Mouse (Mus musculus) heart, embryonic 15.5 days (tissue): ENCODE results near the gene Scarf1. TPM values are rescaled to one million over a fixed set of nuclear protein-coding genes. Genes with fewer than 3 reads are reported as not detected.

ENCODE experiments used
- microRNA counts: library from miRNA; unstranded; fragments of <30 nt; microRNA quantifications from one replicate; lab custom pipeline; 2016
- microRNA-seq: library from miRNA; unstranded; fragments of <30 nt; microRNA quantifications from one replicate; pipeline ENCODE4, GENCODE M21; 2016
- polyA plus RNA-seq: library from polyadenylated mRNA; unstranded; fragments of >200 nt; fragmentation: Nextera tagmentation; extraction: Ambion mirVana; gene quantifications from 2 replicates; pipeline ENCODE4 v1.2.1, GENCODE M21; 2015

Scarf1 gene
- polyA plus RNA-seq, 1 experiment from 2014 or later = 10.4 TPM

MicroRNA genes within 50 kb of the gene (microRNA counts, 519-probe panel; counts per million panel counts)
- microRNA mmu-miR-22 (lab: Ali Mortazavi, UCI) = 4,331 counts per million, percentile 94 among the panel's probes with 10 or more counts

Small RNA genes lying within 50 kb of the gene (microRNA-seq; reads per million reads assigned to microRNA genes)
- gene Mir22 (9,834 reads per million, percentile 95 among the genes with 10 or more reads in this experiment), gene Mir3971 (not detected)

Other genes with a start within 250 kb of the Scarf1 start
- 83.6 and 86.2 TPM in 2 replicates for gene Rpa1, start 165.2 kb upstream of the Scarf1 start, polyA plus RNA-seq
- 12.3 and 13.4 TPM in 2 replicates for gene Smyd4, start 165.1 kb upstream of the Scarf1 start, polyA plus RNA-seq
- 34.7 and 54.2 TPM in 2 replicates for gene Serpinf1, start 90.8 kb upstream of the Scarf1 start, polyA plus RNA-seq
- 0.35 and 4.3 TPM in 2 replicates for gene Serpinf2, start 73.9 kb upstream of the Scarf1 start, polyA plus RNA-seq
- 3.1 and 4.5 TPM in 2 replicates for gene Wdr81, start 58.8 kb upstream of the Scarf1 start, polyA plus RNA-seq
- gene Tlcd2, start 51.8 kb upstream of the Scarf1 start, polyA plus RNA-seq = 7.9 and 13.4 TPM in 2 replicates
- 24.8 and 37.1 TPM in 2 replicates for gene Prpf8, start 26.7 kb upstream of the Scarf1 start, polyA plus RNA-seq
- gene Rilp, start 3.4 kb upstream of the Scarf1 start, polyA plus RNA-seq = 7.7 and 9.2 TPM in 2 replicates
- gene Slc43a2, start 18.2 kb downstream of the Scarf1 start, polyA plus RNA-seq = 2.6 and 5.1 TPM in 2 replicates
- 63.4 and 75.2 TPM in 2 replicates for gene Pitpna, start 74.6 kb downstream of the Scarf1 start, polyA plus RNA-seq
- gene Inpp5k, start 117.4 kb downstream of the Scarf1 start, polyA plus RNA-seq = 19.6 and 28.8 TPM in 2 replicates
- gene Myo1c, start 137.0 kb downstream of the Scarf1 start, polyA plus RNA-seq = 62.1 and 79.0 TPM in 2 replicates
- 82.3 and 95.8 TPM in 2 replicates for gene Crk, start 165.7 kb downstream of the Scarf1 start, polyA plus RNA-seq
- 611 and 667 TPM in 2 replicates for gene Ywhae, start 219.3 kb downstream of the Scarf1 start, polyA plus RNA-seq